Mouse (Mus musculus): ENCODE results near the gene Evc2. TPM values are rescaled to one million over a fixed set of nuclear protein-coding genes. Genes with fewer than 3 reads are reported as not detected.

The Evc2 gene
- polyA plus RNA-seq, 2 experiments = 22.0 to 46.2 TPM

DNA sequence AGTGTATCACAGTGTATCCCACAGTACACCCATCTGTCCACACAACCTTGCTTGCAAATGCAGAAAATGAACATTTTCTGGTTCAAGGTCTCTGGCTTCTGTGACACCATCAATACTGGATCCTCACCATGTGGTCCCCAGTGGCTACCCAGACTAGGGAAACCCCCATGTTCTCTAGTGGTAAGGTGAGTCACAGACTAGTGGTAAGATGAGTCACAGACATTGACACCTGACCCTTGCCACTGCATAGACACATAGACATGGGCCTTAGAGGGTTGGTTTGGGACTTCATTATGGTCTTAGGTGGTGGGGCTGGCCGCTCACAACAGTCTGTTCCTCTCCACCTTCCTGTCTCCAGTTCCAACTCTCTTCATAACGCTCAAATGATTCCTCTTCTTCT lies 104.5 kb downstream of the Evc2 start:
- Histone ChIP-seq H3K4me3 (replicated peaks; ENCODE audit: low read length) (no peak overlapping the region), H3K4me2 (replicated peaks; ENCODE audit: low read depth, low read length, severe bottlenecking) (no peak overlapping the region), H3K9me3 (ENCODE audit: control insufficient read depth, low read length) (no peaks in the 10 kb centered on the region), H3K4me1 (ENCODE audit: control insufficient read depth, insufficient read depth, low read length) (no peaks in the 10 kb centered on the region), H3K27ac (replicated peaks; ENCODE audit: low read depth, low read length) (no peak overlapping the region), H3K36me3 (ENCODE audit: control insufficient read depth, insufficient read depth, low read length) (no peaks in the 10 kb centered on the region), H3K9ac (ENCODE audit: low read depth, low read length, severe bottlenecking) (no peak overlapping the region), H3K27me3 (ENCODE audit: control insufficient read depth, insufficient read depth, low read length) (no peaks in the 10 kb centered on the region)
- WGBS = 62% methylated on average over 2 of the region's 2 CpGs
- DNase-seq (ENCODE audit: low spot score) (no peak), ATAC-seq (ENCODE audit: low FRiP score, low read depth) (no peak)
- no peak for TF ChIP-seq POLR2A (IDR thresholded peaks at IDR 0.05; ENCODE audit: borderline replicate concordance, extremely low read depth, insufficient read depth, insufficient read length)

DNA sequence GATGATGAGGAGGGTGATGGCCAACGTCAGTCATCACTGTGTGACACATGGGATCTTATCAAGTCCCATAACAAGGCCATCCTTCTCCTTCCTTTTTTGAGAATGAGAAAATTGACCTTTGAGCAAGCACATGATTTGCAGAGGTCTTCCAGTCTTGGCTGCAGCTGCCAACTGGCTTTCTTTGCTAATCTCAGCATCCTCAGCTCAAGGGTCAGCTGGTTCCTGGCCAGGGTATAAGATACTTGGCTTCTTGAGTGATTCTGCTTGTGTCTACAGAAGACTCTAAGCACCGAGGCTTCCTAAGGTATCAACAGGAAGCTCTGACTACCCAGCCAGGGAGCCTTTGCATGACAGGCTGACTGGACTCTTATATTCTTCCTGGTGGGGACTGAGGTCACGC lies 109.2 kb downstream of the Evc2 start:
- Histone ChIP-seq H3K9ac (ENCODE audit: low read depth, low read length, severe bottlenecking) (no peak overlapping the region), H3K27ac (replicated peaks; ENCODE audit: low read depth, low read length) (no peak overlapping the region), H3K36me3 (ENCODE audit: control insufficient read depth, insufficient read depth, low read length) (no peaks in the 10 kb centered on the region), H3K4me3 (replicated peaks; ENCODE audit: low read length) (no peak overlapping the region), H3K4me2 (replicated peaks; ENCODE audit: low read depth, low read length, severe bottlenecking) (no peak overlapping the region), H3K4me1 (ENCODE audit: control insufficient read depth, insufficient read depth, low read length) (no peaks in the 10 kb centered on the region), H3K9me3 (ENCODE audit: control insufficient read depth, low read length) (no peaks in the 10 kb centered on the region), H3K27me3 (ENCODE audit: control insufficient read depth, insufficient read depth, low read length) (no peaks in the 10 kb centered on the region)
- WGBS = 81% methylated on average over 3 of the region's 3 CpGs
- ATAC-seq (ENCODE audit: low FRiP score, low read depth) (no peak), DNase-seq (ENCODE audit: low spot score) (no peak)
- no peak for TF ChIP-seq POLR2A (IDR thresholded peaks at IDR 0.05; ENCODE audit: borderline replicate concordance, extremely low read depth, insufficient read depth, insufficient read length)

DNA sequence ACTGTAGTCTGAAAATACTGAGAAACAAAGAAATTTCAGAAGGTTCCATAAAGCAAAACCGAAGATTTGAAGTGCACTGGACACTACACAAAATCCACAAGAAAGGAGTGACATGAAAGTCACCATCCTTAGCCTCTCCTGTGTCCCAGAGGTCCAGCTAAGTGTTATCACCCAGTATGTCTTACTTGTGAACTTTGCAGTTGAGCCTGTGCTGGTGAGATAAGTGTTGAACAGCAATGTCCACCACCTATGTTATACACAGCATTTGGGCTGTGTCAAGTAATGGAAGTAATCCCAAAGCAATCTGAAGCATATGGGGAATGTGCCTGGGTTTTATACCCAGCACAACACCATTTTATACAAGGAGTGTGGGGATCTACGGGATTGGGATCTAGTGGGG lies 118.3 kb downstream of the Evc2 start:
- Histone ChIP-seq H3K4me3 (replicated peaks; ENCODE audit: low read length) (no peak overlapping the region), H3K4me2 (replicated peaks; ENCODE audit: low read depth, low read length, severe bottlenecking) (no peak overlapping the region), H3K27ac (replicated peaks; ENCODE audit: low read depth, low read length) (no peak overlapping the region), H3K9me3 (ENCODE audit: control insufficient read depth, low read length) (no peaks in the 10 kb centered on the region; the same call in 1 of the 2 replicates), H3K27me3 (ENCODE audit: control insufficient read depth, insufficient read depth, low read length) (no peaks in the 10 kb centered on the region), H3K36me3 (ENCODE audit: control insufficient read depth, insufficient read depth, low read length) (peaks cover 4% of the 10 kb centered on the region; the same call in 1 of the 2 replicates), H3K4me1 (ENCODE audit: control insufficient read depth, insufficient read depth, low read length) (no peaks in the 10 kb centered on the region), H3K9ac (ENCODE audit: low read depth, low read length, severe bottlenecking) (no peak overlapping the region)
- no peak for DNase-seq (ENCODE audit: low spot score)
- TF ChIP-seq POLR2A (IDR thresholded peaks at IDR 0.05; ENCODE audit: borderline replicate concordance, extremely low read depth, insufficient read depth, insufficient read length) = no peak
- 73% methylated on average over 2 of the region's 2 CpGs for WGBS
- no peak for ATAC-seq (ENCODE audit: low FRiP score, low read depth)

DNA sequence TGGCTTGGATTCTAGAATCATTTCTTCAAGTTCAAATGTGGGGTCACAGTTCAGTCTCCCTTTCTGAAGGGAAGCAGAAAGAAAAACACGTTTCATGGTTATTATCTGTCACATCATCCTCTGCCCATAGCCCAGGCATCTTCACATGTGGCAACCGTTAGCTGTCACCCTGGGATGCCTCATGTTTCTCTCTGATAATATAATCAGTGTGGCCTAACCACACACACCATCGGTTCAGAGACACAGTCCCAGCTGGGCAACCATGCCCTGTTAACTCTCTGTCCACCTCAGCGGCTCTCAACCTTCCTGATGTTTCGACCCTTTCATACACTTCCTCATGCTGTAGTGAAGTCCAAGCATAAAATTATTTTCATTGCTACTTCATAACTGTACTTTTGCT lies 118.9 kb downstream of the Evc2 start:
- Histone ChIP-seq H3K27me3 (ENCODE audit: control insufficient read depth, insufficient read depth, low read length) (no peaks in the 10 kb centered on the region), H3K4me2 (replicated peaks; ENCODE audit: low read depth, low read length, severe bottlenecking) (no peak overlapping the region), H3K36me3 (ENCODE audit: control insufficient read depth, insufficient read depth, low read length) (peaks cover 4% of the 10 kb centered on the region; the same call in 1 of the 2 replicates), H3K4me1 (ENCODE audit: control insufficient read depth, insufficient read depth, low read length) (no peaks in the 10 kb centered on the region), H3K27ac (replicated peaks; ENCODE audit: low read depth, low read length) (no peak overlapping the region), H3K4me3 (replicated peaks; ENCODE audit: low read length) (no peak overlapping the region), H3K9ac (ENCODE audit: low read depth, low read length, severe bottlenecking) (no peak overlapping the region), H3K9me3 (ENCODE audit: control insufficient read depth, low read length) (no peaks in the 10 kb centered on the region; the same call in 1 of the 2 replicates)
- no peak for TF ChIP-seq POLR2A (IDR thresholded peaks at IDR 0.05; ENCODE audit: borderline replicate concordance, extremely low read depth, insufficient read depth, insufficient read length)
- DNase-seq (ENCODE audit: low spot score) = no peak
- ATAC-seq (ENCODE audit: low FRiP score, low read depth) = no peak
- 77% methylated on average over 5 of the region's 5 CpGs for WGBS

DNA sequence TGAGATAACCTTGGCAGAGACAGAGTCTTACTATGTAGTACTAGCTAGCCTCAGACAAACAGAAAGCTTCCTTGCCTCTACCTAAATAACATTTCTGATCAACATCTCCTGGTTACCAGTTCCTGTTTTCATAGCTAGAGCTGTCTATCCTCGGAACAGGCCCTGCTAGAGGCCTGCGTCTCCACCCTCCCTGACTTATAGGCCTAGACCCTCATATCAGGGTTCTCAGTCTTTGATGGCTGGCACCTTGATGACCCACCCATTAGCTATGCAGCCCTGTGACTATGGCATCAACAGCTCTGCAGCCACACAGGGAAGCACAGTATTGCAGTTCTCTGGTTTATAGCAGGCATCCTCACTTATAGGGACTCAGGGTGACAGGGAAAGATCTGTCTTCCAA lies 119.5 kb downstream of the Evc2 start:
- no peak for ATAC-seq (ENCODE audit: low FRiP score, low read depth)
- Histone ChIP-seq H3K9ac (ENCODE audit: low read depth, low read length, severe bottlenecking) (no peak overlapping the region), H3K4me2 (replicated peaks; ENCODE audit: low read depth, low read length, severe bottlenecking) (no peak overlapping the region), H3K27ac (replicated peaks; ENCODE audit: low read depth, low read length) (no peak overlapping the region), H3K27me3 (ENCODE audit: control insufficient read depth, insufficient read depth, low read length) (no peaks in the 10 kb centered on the region), H3K4me3 (replicated peaks; ENCODE audit: low read length) (no peak overlapping the region), H3K36me3 (ENCODE audit: control insufficient read depth, insufficient read depth, low read length) (peaks cover 4% of the 10 kb centered on the region; the same call in 1 of the 2 replicates), H3K4me1 (ENCODE audit: control insufficient read depth, insufficient read depth, low read length) (no peaks in the 10 kb centered on the region), H3K9me3 (ENCODE audit: control insufficient read depth, low read length) (no peaks in the 10 kb centered on the region; the same call in 1 of the 2 replicates)
- 89% methylated on average over 2 of the region's 2 CpGs for WGBS
- no peak for DNase-seq (ENCODE audit: low spot score)
- no peak for TF ChIP-seq POLR2A (IDR thresholded peaks at IDR 0.05; ENCODE audit: borderline replicate concordance, extremely low read depth, insufficient read depth, insufficient read length)

DNA sequence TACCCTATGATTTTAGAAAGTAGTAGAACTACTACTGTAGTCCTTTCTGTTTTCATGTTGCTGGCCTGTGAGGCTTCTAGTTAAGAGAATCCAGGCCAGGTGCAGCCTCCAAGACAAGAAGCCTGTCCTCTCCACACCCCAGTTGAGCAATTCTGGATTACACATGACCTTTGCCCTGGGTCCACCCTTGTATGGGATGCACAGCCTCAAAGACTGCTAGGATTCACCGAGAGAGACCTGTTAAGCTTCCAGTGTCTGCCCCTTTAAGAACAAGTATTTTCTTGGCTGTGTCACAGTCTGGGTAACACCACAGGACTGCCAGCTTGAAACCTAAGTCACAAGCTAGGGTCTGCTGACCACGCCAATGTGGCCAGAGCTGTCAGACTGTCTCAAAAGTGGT lies 119.9 kb downstream of the Evc2 start:
- WGBS = 67% methylated on average over 2 of the region's 2 CpGs
- no peak for ATAC-seq (ENCODE audit: low FRiP score, low read depth)
- TF ChIP-seq POLR2A (IDR thresholded peaks at IDR 0.05; ENCODE audit: borderline replicate concordance, extremely low read depth, insufficient read depth, insufficient read length) = no peak

More for the DNA sequence above, 119.9 kb downstream of the Evc2 start:
- H3K27me3 ChIP-seq (ENCODE audit: control insufficient read depth, insufficient read depth, low read length) = no peaks in the 10 kb centered on the region
- DNase-seq (ENCODE audit: low spot score) = no peak
- H3K4me1 ChIP-seq (ENCODE audit: control insufficient read depth, insufficient read depth, low read length) = no peaks in the 10 kb centered on the region
- H3K9me3 ChIP-seq (ENCODE audit: control insufficient read depth, low read length) = no peaks in the 10 kb centered on the region; the same call in 1 of the 2 replicates
- no peak overlapping the region for H3K9ac ChIP-seq (ENCODE audit: low read depth, low read length, severe bottlenecking)
- no peak overlapping the region for H3K4me2 ChIP-seq (replicated peaks; ENCODE audit: low read depth, low read length, severe bottlenecking)
- H3K27ac ChIP-seq (replicated peaks; ENCODE audit: low read depth, low read length) = no peak overlapping the region
- H3K36me3 ChIP-seq (ENCODE audit: control insufficient read depth, insufficient read depth, low read length) = peaks cover 4% of the 10 kb centered on the region; the same call in 1 of the 2 replicates
- no peak overlapping the region for H3K4me3 ChIP-seq (replicated peaks; ENCODE audit: low read length)

Data from limb, embryonic 14.5 days (tissue).